Mouse (Mus musculus) olfactory bulb, adult 2 months (tissue): ENCODE data around the gene Psat1. TPM values are rescaled to one million over a fixed set of nuclear protein-coding genes. Genes with fewer than 3 reads are reported as not detected.

Experiments
- H3K27ac ChIP-seq: fragments of 200-500 bp; 2 replicates; pipeline ENCODE4 v1.5.1; 2012; ENCODE audit warnings: low read depth, low read length; ENCODE audit not compliant: insufficient read depth
- H3K4me1 ChIP-seq: fragments of 200-500 bp; 2 replicates; pipeline ENCODE4 v1.6.1; 2012; ENCODE audit warnings: low read length; ENCODE audit not compliant: control insufficient read depth, insufficient read depth
- H3K4me3 ChIP-seq: fragments of 200-500 bp; 2 replicates; pipeline ENCODE4 v1.5.1; 2012; ENCODE audit warnings: mild to moderate bottlenecking, low read depth, low read length, moderate library complexity; ENCODE audit not compliant: insufficient read depth
- CTCF ChIP-seq: fragments of 200-500 bp; IDR thresholded peaks from 2 replicates; pipeline ENCODE4 v1.5.1; 2012; ENCODE audit warnings: low read depth, mild to moderate bottlenecking, low read length, moderate library complexity; ENCODE audit not compliant: insufficient read depth
- POLR2A ChIP-seq: fragments of 200-500 bp; IDR thresholded peaks from 2 replicates; pipeline ENCODE4 v1.6.1; 2012; ENCODE audit warnings: mild to moderate bottlenecking, low read depth, low read length, moderate library complexity; ENCODE audit not compliant: insufficient read depth
- WGBS: fragments of 180-500 bp; shearing (Covaris S2); methylation state at CpG from one replicate; pipeline ENCODE4 v1.1.7; 2018; 5-methylcytosine and 5-hydroxymethylcytosine counted together
- polyA plus RNA-seq: library from polyadenylated mRNA; stranded (reverse); fragments of >200 nt; gene quantifications from 2 replicates; pipeline ENCODE4 v1.2.4, GENCODE M21; 2012; ENCODE audit warnings: low replicate concordance; ENCODE audit not compliant: missing spikeins, insufficient read depth, insufficient read length

The Psat1 gene
- polyA plus RNA-seq, 1 experiment, result not detected

GRCm38 (mm10) chr19:15942421-15943116 is 4.6 kb downstream of the Psat1 start:
- WGBS, result 58% methylated on average over 11 of the region's 11 CpGs
- Histone ChIP-seq H3K4me3 (no peak overlapping the region), H3K4me1 (peaks cover 7% of the 10 kb centered on the region), H3K27ac (no peak overlapping the region)
- TF ChIP-seq POLR2A, result no peak
- TF ChIP-seq CTCF, result no peak

GRCm38 (mm10) chr19:15941399-15941798 is 5.7 kb downstream of the Psat1 start:
- no peaks in the 10 kb centered on the region for H3K4me1 ChIP-seq
- H3K27ac ChIP-seq, result no peak overlapping the region
- no peak overlapping the region for H3K4me3 ChIP-seq
- 83% methylated on average over 8 of the region's 8 CpGs for WGBS
- TF ChIP-seq POLR2A (no peak), CTCF (no peak)

GRCm38 (mm10) chr19:15925719-15926045 is 21.5 kb downstream of the Psat1 start:
- peaks cover 17% of the 10 kb centered on the region for H3K4me1 ChIP-seq
- H3K27ac ChIP-seq, result no peak overlapping the region
- WGBS, result 24% methylated on average over 4 of the region's 4 CpGs
- no peak overlapping the region for H3K4me3 ChIP-seq
- TF ChIP-seq POLR2A (no peak), CTCF (no peak)

- Histone ChIP-seq H3K27ac (peak overlapping the region; percentile 45; the same call in 1 of the 2 replicates), H3K4me3 (peak overlapping the region; percentile 52), H3K4me1 (peaks cover 17% of the 10 kb centered on the region)
- under 1% methylated on average over 43 of the region's 43 CpGs for WGBS
- TF ChIP-seq POLR2A (no peak), CTCF (no peak)
Observed at GRCm38 (mm10) chr19:15924866-15925718, 22.0 kb downstream of the Psat1 start.

- H3K4me1 ChIP-seq, result peaks cover 17% of the 10 kb centered on the region
- TF ChIP-seq CTCF, result no peak
- TF ChIP-seq POLR2A, result no peak; the same call in 1 of the 2 replicates
- under 1% methylated on average over 46 of the region's 46 CpGs for WGBS
- no peak overlapping the region for H3K27ac ChIP-seq
- peak overlapping the region; percentile 52 for H3K4me3 ChIP-seq
Observed at GRCm38 (mm10) chr19:15924181-15924865, 22.8 kb downstream of the Psat1 start.

GRCm38 (mm10) chr19:15923426-15923825 is 23.7 kb downstream of the Psat1 start:
- TF ChIP-seq POLR2A (no peak), CTCF (no peak)
- H3K4me3 ChIP-seq, result peak overlapping the region; percentile 11; the same call in 1 of the 2 replicates
- H3K4me1 ChIP-seq, result peaks cover 17% of the 10 kb centered on the region
- 20% methylated on average over 9 of the region's 9 CpGs for WGBS
- no peak overlapping the region for H3K27ac ChIP-seq

GRCm38 (mm10) chr19:15919336-15919735 is 27.8 kb downstream of the Psat1 start:
- no peak for TF ChIP-seq POLR2A
- TF ChIP-seq CTCF, result no peak
- peaks cover 9% of the 10 kb centered on the region for H3K4me1 ChIP-seq
- H3K27ac ChIP-seq, result no peak overlapping the region
- 95% methylated on average over 7 of the region's 7 CpGs for WGBS
- no peak overlapping the region for H3K4me3 ChIP-seq

- no peak overlapping the region for H3K4me3 ChIP-seq
- H3K27ac ChIP-seq, result no peak overlapping the region
- 93% methylated on average over 7 of the region's 7 CpGs for WGBS
- H3K4me1 ChIP-seq, result peaks cover under 1% of the 10 kb centered on the region
- TF ChIP-seq POLR2A, result no peak
- TF ChIP-seq CTCF, result no peak
Observed at GRCm38 (mm10) chr19:15918111-15918510, 29.0 kb downstream of the Psat1 start.

- H3K4me3 ChIP-seq, result no peak overlapping the region
Observed at GRCm38 (mm10) chr19:15913249-15913997, 33.7 kb downstream of the Psat1 start.

More at GRCm38 (mm10) chr19:15913249-15913997, 33.7 kb downstream of the Psat1 start:
- 90% methylated on average over 9 of the region's 9 CpGs for WGBS
- Histone ChIP-seq H3K27ac (no peak overlapping the region), H3K4me1 (no peaks in the 10 kb centered on the region)
- TF ChIP-seq CTCF (no peak), POLR2A (no peak)
